Mouse (Mus musculus) thymus, adult 2 months (tissue): ENCODE measurements around the gene Neurod2.

ENCODE experiments used
- CTCF ChIP-seq: fragments of 200-500 bp; IDR thresholded peaks from 2 replicates; pipeline ENCODE4 v1.5.1; 2012; ENCODE audit warnings: mild to moderate bottlenecking, control low read depth, low read length, moderate library complexity, borderline replicate concordance; ENCODE audit not compliant: control insufficient read depth, poor library complexity, insufficient read depth; ENCODE audit errors: extremely low read depth
- POLR2A ChIP-seq: fragments of 200-500 bp; IDR thresholded peaks from 2 replicates; pipeline ENCODE4 v1.6.1; 2012; ENCODE audit warnings: mild to moderate bottlenecking, low read length, control low read depth, moderate library complexity; ENCODE audit not compliant: control insufficient read depth, poor library complexity, insufficient read depth; ENCODE audit errors: extremely low read depth

DNA sequence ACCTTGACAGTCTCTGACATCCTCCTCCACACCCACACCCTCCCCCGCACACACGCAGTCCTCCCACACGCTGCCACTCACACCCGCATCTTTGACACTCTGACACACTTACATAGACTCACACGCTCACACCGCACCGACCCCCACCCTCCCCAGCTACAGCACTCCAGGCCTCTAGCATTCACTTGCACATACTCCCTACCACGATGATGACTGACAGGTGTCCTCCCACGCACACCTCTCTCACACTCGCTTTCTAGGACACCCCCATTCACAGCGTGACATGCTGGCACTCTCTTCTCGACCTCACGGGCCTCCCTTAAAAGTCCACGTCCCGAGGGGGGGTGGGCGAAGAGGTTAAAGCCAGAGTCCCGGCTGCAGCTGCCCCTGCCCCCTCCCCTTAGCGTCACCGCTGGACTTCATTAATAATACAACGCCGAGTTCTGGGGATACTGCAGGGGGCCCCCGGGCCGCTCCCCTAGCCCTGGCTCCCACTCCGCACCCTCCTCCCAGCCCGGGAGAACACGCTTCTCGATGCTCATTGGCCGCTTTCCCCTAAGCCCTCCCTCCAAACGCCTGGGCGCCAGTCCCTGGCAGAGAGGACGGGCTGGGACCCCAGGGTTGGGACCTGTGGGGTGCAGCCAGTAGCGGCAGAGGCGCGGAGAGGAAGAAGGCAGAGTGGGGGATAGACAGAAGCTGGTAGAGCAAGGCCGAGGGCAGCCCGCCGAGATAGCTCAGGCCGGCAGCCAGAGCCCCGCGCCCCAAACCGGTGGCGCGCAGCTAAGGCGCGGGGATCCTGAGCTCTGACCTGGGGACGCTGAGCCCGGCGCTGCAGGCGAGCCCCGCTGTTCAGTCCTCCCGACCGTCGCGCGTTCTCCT is 18.9 kb upstream of the Neurod2 start, which contains the start of gene Ppp1r1b:
- TF ChIP-seq CTCF (no peak; the same call in 1 of the 2 replicates), POLR2A (peak; percentile 32; the same call in 1 of the 2 replicates)
